Mouse (Mus musculus): ENCODE measurements around the gene Ceacam15. TPM values are rescaled to one million over a fixed set of nuclear protein-coding genes. Genes with fewer than 3 reads are reported as not detected.

Ceacam15 gene
- polyA plus RNA-seq, 1 experiment from 2014 or later: 0.47 TPM

- H3K9ac ChIP-seq (ENCODE audit: low read length): no peak overlapping the region
- H3K4me2 ChIP-seq (ENCODE audit: low read length): no peak overlapping the region
- WGBS: 13% methylated on average over 10 of the region's 10 CpGs
- no peak for ATAC-seq (ENCODE audit: insufficient number of reproducible peaks, insufficient read depth, low FRiP score, low read depth)
- H3K9me3 ChIP-seq (ENCODE audit: control insufficient read depth, low read length): no peaks in the 10 kb centered on the region
- no peak overlapping the region for H3K27ac ChIP-seq (replicated peaks in 1 of 2; ENCODE audit: control insufficient read depth in 1 of 2, insufficient read depth in 1 of 2, low read depth in 2 of 2, low read length in 2 of 2)
- H3K4me1 ChIP-seq (ENCODE audit: control insufficient read depth in 2 of 2, insufficient read depth in 2 of 2, low read length in 2 of 2): peaks cover 0 to 2% of the 10 kb centered on the region in 2 experiments; a peak in 1 of 4 replicates
- H3K36me3 ChIP-seq (ENCODE audit: control insufficient read depth, insufficient read depth, low read length): no peaks in the 10 kb centered on the region
- H3K4me3 ChIP-seq (ENCODE audit: control insufficient read depth in 1 of 2, insufficient read depth in 1 of 2, low read depth in 1 of 2, low read length in 2 of 2): no peak overlapping the region
- H3K27me3 ChIP-seq (ENCODE audit: control insufficient read depth, insufficient read depth, low read length): no peaks in the 10 kb centered on the region
Observed at GRCm38 (mm10) chr7:16629598-16630296, 45.8 kb downstream of the Ceacam15 start.

GRCm38 (mm10) chr7:16628096-16628771 lies 47.3 kb downstream of the Ceacam15 start:
- WGBS: 33% methylated on average over 12 of the region's 12 CpGs
- H3K9me3 ChIP-seq (ENCODE audit: control insufficient read depth, low read length): no peaks in the 10 kb centered on the region
- no peaks in the 10 kb centered on the region for H3K36me3 ChIP-seq (ENCODE audit: control insufficient read depth, insufficient read depth, low read length)
- no peak for ATAC-seq (ENCODE audit: insufficient number of reproducible peaks, insufficient read depth, low FRiP score, low read depth)
- H3K4me2 ChIP-seq (ENCODE audit: low read length): no peak overlapping the region
- H3K9ac ChIP-seq (ENCODE audit: low read length): no peak overlapping the region
- H3K4me3 ChIP-seq (ENCODE audit: control insufficient read depth in 1 of 2, insufficient read depth in 1 of 2, low read depth in 1 of 2, low read length in 2 of 2): no peak overlapping the region
- no peaks in the 10 kb centered on the region for H3K27me3 ChIP-seq (ENCODE audit: control insufficient read depth, insufficient read depth, low read length)
- no peaks in the 10 kb centered on the region for H3K4me1 ChIP-seq (ENCODE audit: control insufficient read depth in 2 of 2, insufficient read depth in 2 of 2, low read length in 2 of 2)
- no peak overlapping the region for H3K27ac ChIP-seq (replicated peaks in 1 of 2; ENCODE audit: control insufficient read depth in 1 of 2, insufficient read depth in 1 of 2, low read depth in 2 of 2, low read length in 2 of 2)

GRCm38 (mm10) chr7:16623687-16624086 lies 51.8 kb downstream of the Ceacam15 start:
- Histone ChIP-seq H3K27me3 (ENCODE audit: control insufficient read depth, insufficient read depth, low read length) (no peaks in the 10 kb centered on the region), H3K9me3 (ENCODE audit: control insufficient read depth, low read length) (no peaks in the 10 kb centered on the region), H3K9ac (ENCODE audit: low read length) (no peak overlapping the region), H3K4me2 (ENCODE audit: low read length) (no peak overlapping the region), H3K4me1 (ENCODE audit: control insufficient read depth in 2 of 2, insufficient read depth in 2 of 2, low read length in 2 of 2) (peaks cover 3 to 6% of the 10 kb centered on the region in 2 experiments; a peak in 3 of 4 replicates), H3K4me3 (ENCODE audit: control insufficient read depth in 1 of 2, insufficient read depth in 1 of 2, low read depth in 1 of 2, low read length in 2 of 2) (no peak overlapping the region), H3K36me3 (ENCODE audit: control insufficient read depth, insufficient read depth, low read length) (no peaks in the 10 kb centered on the region), H3K27ac (replicated peaks in 1 of 2; ENCODE audit: control insufficient read depth in 1 of 2, insufficient read depth in 1 of 2, low read depth in 2 of 2, low read length in 2 of 2) (no peak overlapping the region)
- ATAC-seq (ENCODE audit: insufficient number of reproducible peaks, insufficient read depth, low FRiP score, low read depth): no peak

GRCm38 (mm10) chr7:16623131-16623530 lies 52.4 kb downstream of the Ceacam15 start:
- ATAC-seq (ENCODE audit: insufficient number of reproducible peaks, insufficient read depth, low FRiP score, low read depth): no peak
- peaks cover 5 to 10% of the 10 kb centered on the region in 2 experiments for H3K4me1 ChIP-seq (ENCODE audit: control insufficient read depth in 2 of 2, insufficient read depth in 2 of 2, low read length in 2 of 2)
- H3K4me3 ChIP-seq (ENCODE audit: control insufficient read depth in 1 of 2, insufficient read depth in 1 of 2, low read depth in 1 of 2, low read length in 2 of 2): no peak overlapping the region
- 64% methylated on average over 4 of the region's 4 CpGs for WGBS
- no peak overlapping the region for H3K4me2 ChIP-seq (ENCODE audit: low read length)
- H3K9ac ChIP-seq (ENCODE audit: low read length): no peak overlapping the region
- no peaks in the 10 kb centered on the region for H3K27me3 ChIP-seq (ENCODE audit: control insufficient read depth, insufficient read depth, low read length)
- H3K27ac ChIP-seq (replicated peaks in 1 of 2; ENCODE audit: control insufficient read depth in 1 of 2, insufficient read depth in 1 of 2, low read depth in 2 of 2, low read length in 2 of 2): no peak overlapping the region
- no peaks in the 10 kb centered on the region for H3K36me3 ChIP-seq (ENCODE audit: control insufficient read depth, insufficient read depth, low read length)
- no peaks in the 10 kb centered on the region for H3K9me3 ChIP-seq (ENCODE audit: control insufficient read depth, low read length)

Other genes with a start within 250 kb of the Ceacam15 start
- gene Tmem160, start 222.9 kb downstream of the Ceacam15 start, polyA plus RNA-seq (2014; fragmentation: Nextera tagmentation; extraction: Ambion mirVana): 87.5 and 96.7 TPM in 2 replicates
- gene Npas1, start 198.0 kb downstream of the Ceacam15 start, polyA plus RNA-seq (2014; fragmentation: Nextera tagmentation; extraction: Ambion mirVana): 0.20 TPM in 1 of 2 replicates, not detected in the other
- 16.7 and 18.0 TPM in 2 replicates for gene Arhgap35, start 60.7 kb downstream of the Ceacam15 start, polyA plus RNA-seq (2014; fragmentation: Nextera tagmentation; extraction: Ambion mirVana)
- not detected in 2 replicates for gene Ceacam9, start 46.2 kb upstream of the Ceacam15 start, polyA plus RNA-seq (2014; fragmentation: Nextera tagmentation; extraction: Ambion mirVana)
- gene Ap2s1, start 62.7 kb upstream of the Ceacam15 start, polyA plus RNA-seq (2014; fragmentation: Nextera tagmentation; extraction: Ambion mirVana): 237 and 256 TPM in 2 replicates
- gene Slc1a5, start 105.6 kb upstream of the Ceacam15 start, polyA plus RNA-seq (2014; fragmentation: Nextera tagmentation; extraction: Ambion mirVana): 27.7 and 30.3 TPM in 2 replicates
- 90.9 and 91.4 TPM in 2 replicates for gene Strn4, start 140.2 kb upstream of the Ceacam15 start, polyA plus RNA-seq (2014; fragmentation: Nextera tagmentation; extraction: Ambion mirVana)
- 30.3 and 30.9 TPM in 2 replicates for gene Fkrp, start 141.0 kb upstream of the Ceacam15 start, polyA plus RNA-seq (2014; fragmentation: Nextera tagmentation; extraction: Ambion mirVana)
- 11.2 and 12.5 TPM in 2 replicates for gene Prkd2, start 167.2 kb upstream of the Ceacam15 start, polyA plus RNA-seq (2014; fragmentation: Nextera tagmentation; extraction: Ambion mirVana)
- 13.2 and 13.8 TPM in 2 replicates for gene Dact3, start 199.6 kb upstream of the Ceacam15 start, polyA plus RNA-seq (2014; fragmentation: Nextera tagmentation; extraction: Ambion mirVana)
- gene Gng8, start 216.1 kb upstream of the Ceacam15 start, polyA plus RNA-seq (2014; fragmentation: Nextera tagmentation; extraction: Ambion mirVana): 4.2 and 6.9 TPM in 2 replicates
- gene Ptgir, start 230.8 kb upstream of the Ceacam15 start, polyA plus RNA-seq (2014; fragmentation: Nextera tagmentation; extraction: Ambion mirVana): 0.38 and 0.57 TPM in 2 replicates
- gene Calm3, start 248.4 kb upstream of the Ceacam15 start, polyA plus RNA-seq (2014; fragmentation: Nextera tagmentation; extraction: Ambion mirVana): 119 and 152 TPM in 2 replicates

Measured in heart, embryonic 14.5 days (tissue).